Mouse (Mus musculus) midbrain, postnatal 0 days (tissue): Measurements from ENCODE around the gene Gm4763. TPM values are rescaled to one million over a fixed set of nuclear protein-coding genes. Genes with fewer than 3 reads are reported as not detected.
"Not testable (repeated sequence)": the region's sequence is repeated elsewhere in the genome, so short reads cannot be mapped to it uniquely, and the experiment has no call there.

ENCODE experiments used
- ATAC-seq: fragments of 200-750 bp; cut with Nextera tagmentation; 2 replicates; pipeline ENCODE4 v1.8.0; 2017; ENCODE audit warnings: moderate number of reproducible peaks, mild to moderate bottlenecking, moderate TSS enrichment, moderate library complexity; ENCODE audit not compliant: low FRiP score
- DNase-seq: peaks from one replicate; pipeline ENCODE4 v3.0.0-alpha.2; 2015; ENCODE audit warnings: low spot score
- H3K27ac ChIP-seq: fragments of 300-500 bp; sonication (generic); 2 replicates; pipeline ENCODE4 v1.5.1; 2014; ENCODE audit warnings: low read depth, mild to moderate bottlenecking, low read length, mixed read lengths
- H3K27me3 ChIP-seq: fragments of 300-500 bp; sonication (generic); 2 replicates; pipeline ENCODE4 v1.6.1; 2014; ENCODE audit warnings: low read length, control low read depth, mixed read lengths; ENCODE audit not compliant: insufficient read depth
- H3K36me3 ChIP-seq: fragments of 300-500 bp; sonication (generic); 2 replicates; pipeline ENCODE4 v1.6.1; 2014; ENCODE audit warnings: low read length, control low read depth, mixed read lengths; ENCODE audit not compliant: insufficient read depth
- H3K4me1 ChIP-seq: fragments of 300-500 bp; sonication (generic); 2 replicates; pipeline ENCODE4 v1.6.1; 2014; ENCODE audit warnings: mild to moderate bottlenecking, control low read depth, antibody characterized with exemption, low read length, mixed read lengths; ENCODE audit not compliant: insufficient read depth
- H3K4me2 ChIP-seq: fragments of 300-500 bp; sonication (generic); 2 replicates; pipeline ENCODE4 v1.6.1; 2014; ENCODE audit warnings: low read depth, mild to moderate bottlenecking, low read length, mixed read lengths; ENCODE audit not compliant: poor library complexity, severe bottlenecking
- H3K4me3 ChIP-seq: fragments of 300-500 bp; sonication (generic); 2 replicates; pipeline ENCODE4 v1.5.1; 2014; ENCODE audit warnings: low read depth, mild to moderate bottlenecking, low read length, moderate library complexity
- H3K9ac ChIP-seq: fragments of 300-500 bp; sonication (generic); replicated peaks from 2 replicates; pipeline ENCODE4 v1.6.1; 2014; ENCODE audit warnings: mild to moderate bottlenecking, low read length, moderate library complexity, mixed read lengths; ENCODE audit not compliant: poor library complexity, severe bottlenecking
- H3K9me3 ChIP-seq: fragments of 300-500 bp; sonication (generic); 2 replicates; pipeline ENCODE4 v1.6.1; 2016; ENCODE audit warnings: low read length, control low read depth
- CTCF ChIP-seq: IDR thresholded peaks from 2 replicates; pipeline ENCODE4 v1.5.1; 2016; ENCODE audit warnings: antibody characterized with exemption, mild to moderate bottlenecking
- WGBS: fragments of 180-500 bp; shearing (Covaris S2); extraction: QIAGEN DNeasy Blood & Tissue Kit; methylation state at CpG from one replicate; pipeline ENCODE4 v1.1.7; 2014; 5-methylcytosine and 5-hydroxymethylcytosine counted together
- polyA plus RNA-seq: library from polyadenylated mRNA; unstranded; fragments of >200 nt; fragmentation: Nextera tagmentation; extraction: Ambion mirVana; gene quantifications from 2 replicates; pipeline ENCODE4 v1.2.1, GENCODE M21; 2015
- total RNA-seq: library from RNA; depleted of rRNA; stranded (reverse); fragments of >200 nt; gene quantifications from 2 replicates; pipeline ENCODE4 v1.2.3, GENCODE M21; 2014

Gm4763 gene
- total and polyA plus RNA-seq, 2 experiments from 2014 or later, result not detected

GRCm38 (mm10) chr7:24715039-24715438 lies 11.7 kb downstream of the Gm4763 start:
- Histone ChIP-seq H3K9ac (no peak overlapping the region), H3K27me3 (no peaks in the 10 kb centered on the region), H3K36me3 (no peaks in the 10 kb centered on the region), H3K9me3 (no peaks in the 10 kb centered on the region), H3K27ac (no peak overlapping the region), H3K4me3 (no peak overlapping the region), H3K4me2 (no peak overlapping the region), H3K4me1 (no peaks in the 10 kb centered on the region)
- 80% methylated on average over 6 of the region's 6 CpGs for WGBS
- TF ChIP-seq CTCF, result no peak
- ATAC-seq (no peak), DNase-seq (no peak)

GRCm38 (mm10) chr7:24708832-24709292 lies 17.8 kb downstream of the Gm4763 start, which contains the start of gene BC049730:
Gene BC049730 (plus strand): TSS chr7:24709242.
- DNase-seq (no peak), ATAC-seq (no peak)
- no peaks in the 10 kb centered on the region for H3K27me3 ChIP-seq
- no peak within 1 kb of the TSS for H3K4me2 ChIP-seq
- no peak within 1 kb of the TSS for H3K27ac ChIP-seq
- H3K36me3 ChIP-seq, result no peaks in the 10 kb centered on the region
- WGBS, result 92% methylated on average over 14 of the region's 14 CpGs
- H3K4me1 ChIP-seq, result no peaks in the 10 kb centered on the region
- no peak within 1 kb of the TSS for H3K4me3 ChIP-seq
- no peaks in the 10 kb centered on the region for H3K9me3 ChIP-seq
- no peak for TF ChIP-seq CTCF
- H3K9ac ChIP-seq, result no peak within 1 kb of the TSS

GRCm38 (mm10) chr7:24702841-24703240 lies 23.9 kb downstream of the Gm4763 start:
- H3K4me3 ChIP-seq, H3K27me3 ChIP-seq, H3K4me2 ChIP-seq, H3K9me3 ChIP-seq, H3K36me3 ChIP-seq, H3K27ac ChIP-seq, DNase-seq, H3K4me1 ChIP-seq, ATAC-seq, H3K9ac ChIP-seq: not testable (repeated sequence)
- WGBS, result 88% methylated on average over 7 of the region's 9 CpGs

- not testable (repeated sequence) for H3K9me3 ChIP-seq, H3K4me1 ChIP-seq, H3K27me3 ChIP-seq, H3K4me2 ChIP-seq, H3K9ac ChIP-seq, H3K4me3 ChIP-seq, DNase-seq, ATAC-seq, H3K36me3 ChIP-seq, H3K27ac ChIP-seq
- 83% methylated on average over 4 of the region's 4 CpGs for WGBS
Measured at GRCm38 (mm10) chr7:24697891-24698290, 28.8 kb downstream of the Gm4763 start.

- not testable (repeated sequence) for H3K4me1 ChIP-seq, H3K27me3 ChIP-seq, H3K4me2 ChIP-seq, ATAC-seq, H3K36me3 ChIP-seq, H3K27ac ChIP-seq, DNase-seq, H3K9me3 ChIP-seq, H3K4me3 ChIP-seq, H3K9ac ChIP-seq
- WGBS, result 93% methylated on average over 3 of the region's 3 CpGs
Measured at GRCm38 (mm10) chr7:24692693-24693092, 34.0 kb downstream of the Gm4763 start.

GRCm38 (mm10) chr7:24687519-24687918 lies 39.2 kb downstream of the Gm4763 start:
- H3K27ac ChIP-seq, H3K4me3 ChIP-seq, H3K27me3 ChIP-seq, H3K9me3 ChIP-seq, H3K36me3 ChIP-seq, H3K4me2 ChIP-seq, H3K4me1 ChIP-seq, H3K9ac ChIP-seq, ATAC-seq, DNase-seq: not testable (repeated sequence)
- 92% methylated on average over 10 of the region's 10 CpGs for WGBS

- not testable (repeated sequence) for ATAC-seq, DNase-seq, H3K36me3 ChIP-seq, H3K9me3 ChIP-seq, H3K27ac ChIP-seq, H3K4me2 ChIP-seq, H3K9ac ChIP-seq, H3K27me3 ChIP-seq, H3K4me3 ChIP-seq, H3K4me1 ChIP-seq
- 90% methylated on average over 7 of the region's 7 CpGs for WGBS
Measured at GRCm38 (mm10) chr7:24684121-24684520, 42.6 kb downstream of the Gm4763 start.
